Mouse (Mus musculus): ENCODE data around the gene Schip1.

DNA sequence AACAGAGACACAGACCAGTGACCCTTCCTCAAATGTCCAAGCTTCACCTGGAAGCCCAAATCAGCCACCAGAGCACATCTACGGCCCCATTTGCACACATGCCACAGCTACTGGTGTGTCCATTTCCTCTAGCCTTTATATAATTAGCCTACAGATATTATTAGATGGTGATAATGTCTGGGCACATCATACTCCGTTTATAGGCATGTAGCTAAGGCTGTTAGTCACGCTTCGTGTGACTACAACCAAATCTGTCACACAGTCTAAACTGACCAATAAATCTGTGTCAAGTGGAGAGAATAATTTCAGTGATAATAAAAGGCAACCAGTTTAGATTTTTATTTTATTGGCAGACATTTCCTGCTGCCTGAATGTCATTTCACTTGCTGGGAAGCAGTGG is 338.7 kb downstream of the Schip1 start:
- no peak for TF ChIP-seq EP300 (IDR thresholded peaks at IDR 0.05; ENCODE audit: low read depth)
- no peak for TF ChIP-seq CTCF (IDR thresholded peaks at IDR 0.05; ENCODE audit: low read depth)
